Mouse (Mus musculus): ENCODE measurements around the gene Atg5. TPM values are rescaled to one million over a fixed set of nuclear protein-coding genes. Genes with fewer than 3 reads are reported as not detected.

Gene Atg5
- polyA plus RNA-seq, 1 experiment from 2014 or later: 61.0 TPM

MicroRNA genes within 50 kb of the gene (microRNA counts, 519-probe panel; counts per million panel counts)
- not detected for microRNA mmu-miR-1929

Small RNA genes within 50 kb of the gene (microRNA-seq; reads per million reads assigned to microRNA genes)
- gene Mir1929: 5.1 reads per million, percentile 12 among the genes with 10 or more reads in this experiment

Other genes starting within 250 kb of the Atg5 start
- gene Crybg1, start 119.5 kb upstream of the Atg5 start, polyA plus RNA-seq (2016; fragmentation: Nextera tagmentation; extraction: Ambion mirVana): 0.11 and 0.15 TPM in 2 replicates

All from midbrain, embryonic 10.5 days (tissue).